Mouse (Mus musculus) c-Kit-positive CD71-negative TER-119-negative erythroid progenitor cells, embryonic 14.5 days (primary cell): ENCODE results near the gene Lck.

Experiments used
- DNase-seq: peaks from one replicate; pipeline ENCODE4 v3.0.0-alpha.2; 2013; ENCODE audit warnings: low read depth

The Lck gene

GRCm38 (mm10) chr4:129508834-129509600 is 64.4 kb downstream of the Lck start:
- no peak for DNase-seq

- DNase-seq = no peak
Measured at GRCm38 (mm10) chr4:129508237-129508515, 65.3 kb downstream of the Lck start.

GRCm38 (mm10) chr4:129507434-129508236 is 65.8 kb downstream of the Lck start:
- DNase-seq = no peak

GRCm38 (mm10) chr4:129505511-129505910 is 67.9 kb downstream of the Lck start:
- DNase-seq = no peak

- DNase-seq = no peak
Measured at GRCm38 (mm10) chr4:129502901-129503444, 70.5 kb downstream of the Lck start.

GRCm38 (mm10) chr4:129502327-129502888 is 71.0 kb downstream of the Lck start:
- DNase-seq = no peak

GRCm38 (mm10) chr4:129500607-129501566 is 72.6 kb downstream of the Lck start:
- DNase-seq = peak; percentile 69

GRCm38 (mm10) chr4:129500017-129500416 is 73.4 kb downstream of the Lck start:
- no peak for DNase-seq

- DNase-seq = no peak
Measured at GRCm38 (mm10) chr4:129498941-129499340, 74.5 kb downstream of the Lck start.
